Mouse (Mus musculus) lung, postnatal 0 days (tissue): ENCODE data around the gene Rspo1.

Experiments
- CTCF ChIP-seq: IDR thresholded peaks from 2 replicates; pipeline ENCODE4 v1.5.1; 2016; ENCODE audit warnings: antibody characterized with exemption, mild to moderate bottlenecking
- EP300 ChIP-seq: IDR thresholded peaks from 2 replicates; pipeline ENCODE4 v1.6.1; 2016; ENCODE audit warnings: antibody characterized with exemption, mild to moderate bottlenecking, control low read depth

DNA sequence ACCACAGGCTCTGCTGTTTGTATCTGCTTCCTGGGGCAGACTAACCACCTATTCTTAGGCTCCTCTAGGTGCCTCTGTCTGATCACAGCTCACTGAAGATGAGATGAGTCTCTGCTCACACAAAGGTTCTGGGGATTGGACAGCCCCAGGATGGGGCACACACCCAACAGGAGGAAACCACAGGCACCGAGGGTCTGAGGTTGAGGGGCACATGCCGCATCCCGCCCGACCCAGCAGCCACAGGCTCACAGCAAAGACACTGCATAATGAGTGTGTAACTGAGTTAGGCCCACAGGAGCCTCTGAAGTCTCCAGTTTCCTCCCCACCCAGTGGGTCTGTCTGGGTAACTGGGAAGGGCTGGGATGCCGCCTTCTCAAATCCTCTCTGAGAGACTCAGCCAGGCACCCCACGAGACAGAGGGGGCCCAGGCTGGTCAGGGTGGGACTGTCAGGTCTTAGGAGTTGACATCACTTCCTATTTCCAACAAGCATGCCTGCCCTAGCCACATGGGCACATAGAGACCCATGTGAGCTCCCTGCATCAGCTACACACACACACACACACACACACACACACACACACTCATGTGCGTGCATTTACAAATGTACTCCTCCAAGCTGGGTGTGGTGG lies 16.9 kb upstream of the Rspo1 start:
- no peak for TF ChIP-seq CTCF
- TF ChIP-seq EP300, result no peak
